Mouse (Mus musculus): ENCODE results near the gene Foxn2. TPM values are rescaled to one million over a fixed set of nuclear protein-coding genes. Genes with fewer than 3 reads are reported as not detected.

The Foxn2 gene
- polyA plus RNA-seq, 1 experiment from 2014 or later = 15.0 TPM

GRCm38 (mm10) chr17:88491366-88492106 is 51.0 kb downstream of the Foxn2 start:
- Histone ChIP-seq H3K36me3 (ENCODE audit: control insufficient read depth, insufficient read depth, low read length) (peaks cover 6% of the 10 kb centered on the region; the same call in 1 of the 2 replicates), H3K27ac (ENCODE audit: low read depth, low read length) (no peak overlapping the region), H3K27me3 (replicated peaks; ENCODE audit: control insufficient read depth, insufficient read depth, low read length) (no peaks in the 10 kb centered on the region), H3K9ac (ENCODE audit: low read depth, low read length) (no peak overlapping the region), H3K9me3 (ENCODE audit: control insufficient read depth, low read length) (no peaks in the 10 kb centered on the region), H3K4me1 (replicated peaks; ENCODE audit: control insufficient read depth, insufficient read depth, low read length) (no peaks in the 10 kb centered on the region), H3K4me2 (no peak overlapping the region), H3K4me3 (ENCODE audit: low read depth, low read length) (no peak overlapping the region)
- ATAC-seq (replicated peaks; ENCODE audit: low FRiP score) = no peak
- peak; percentile 6 for DNase-seq (ENCODE audit: low spot score)
- 93% methylated on average over 13 of the region's 13 CpGs for WGBS

GRCm38 (mm10) chr17:88492107-88492460 is 51.6 kb downstream of the Foxn2 start:
- no peak overlapping the region for H3K9ac ChIP-seq (ENCODE audit: low read depth, low read length)
- WGBS = 89% methylated on average over 5 of the region's 5 CpGs

GRCm38 (mm10) chr17:88493551-88493950 is 53.0 kb downstream of the Foxn2 start:
- Histone ChIP-seq H3K36me3 (ENCODE audit: control insufficient read depth, insufficient read depth, low read length) (peaks cover 5% of the 10 kb centered on the region; the same call in 1 of the 2 replicates), H3K4me3 (ENCODE audit: low read depth, low read length) (no peak overlapping the region), H3K9me3 (ENCODE audit: control insufficient read depth, low read length) (no peaks in the 10 kb centered on the region), H3K27ac (ENCODE audit: low read depth, low read length) (no peak overlapping the region), H3K4me2 (no peak overlapping the region), H3K27me3 (replicated peaks; ENCODE audit: control insufficient read depth, insufficient read depth, low read length) (no peaks in the 10 kb centered on the region), H3K4me1 (replicated peaks; ENCODE audit: control insufficient read depth, insufficient read depth, low read length) (no peaks in the 10 kb centered on the region), H3K9ac (ENCODE audit: low read depth, low read length) (no peak overlapping the region)
- WGBS = 86% methylated on average over 9 of the region's 9 CpGs
- DNase-seq (ENCODE audit: low spot score) (peak; percentile 12), ATAC-seq (replicated peaks; ENCODE audit: low FRiP score) (no peak)

More at GRCm38 (mm10) chr17:88492107-88492460, 51.6 kb downstream of the Foxn2 start:
- H3K9me3 ChIP-seq (ENCODE audit: control insufficient read depth, low read length) = no peaks in the 10 kb centered on the region
- H3K36me3 ChIP-seq (ENCODE audit: control insufficient read depth, insufficient read depth, low read length) = peaks cover 3% of the 10 kb centered on the region; the same call in 1 of the 2 replicates
- DNase-seq (ENCODE audit: low spot score) (peak; percentile 25), ATAC-seq (replicated peaks; ENCODE audit: low FRiP score) (no peak)
- H3K4me2 ChIP-seq = no peak overlapping the region
- H3K27me3 ChIP-seq (replicated peaks; ENCODE audit: control insufficient read depth, insufficient read depth, low read length) = no peaks in the 10 kb centered on the region
- H3K4me3 ChIP-seq (ENCODE audit: low read depth, low read length) = no peak overlapping the region
- no peak overlapping the region for H3K27ac ChIP-seq (ENCODE audit: low read depth, low read length)
- no peaks in the 10 kb centered on the region for H3K4me1 ChIP-seq (replicated peaks; ENCODE audit: control insufficient read depth, insufficient read depth, low read length)

- Histone ChIP-seq H3K27me3 (replicated peaks; ENCODE audit: control insufficient read depth, insufficient read depth, low read length) (no peaks in the 10 kb centered on the region), H3K9ac (ENCODE audit: low read depth, low read length) (no peak overlapping the region), H3K27ac (ENCODE audit: low read depth, low read length) (no peak overlapping the region), H3K4me3 (ENCODE audit: low read depth, low read length) (no peak overlapping the region), H3K9me3 (ENCODE audit: control insufficient read depth, low read length) (no peaks in the 10 kb centered on the region), H3K36me3 (ENCODE audit: control insufficient read depth, insufficient read depth, low read length) (peaks cover 5% of the 10 kb centered on the region; the same call in 1 of the 2 replicates), H3K4me2 (no peak overlapping the region), H3K4me1 (replicated peaks; ENCODE audit: control insufficient read depth, insufficient read depth, low read length) (no peaks in the 10 kb centered on the region)
- DNase-seq (ENCODE audit: low spot score) (peak; percentile 14), ATAC-seq (replicated peaks; ENCODE audit: low FRiP score) (no peak)
- 83% methylated on average over 14 of the region's 14 CpGs for WGBS
These were observed 53.7 kb downstream of the Foxn2 start for GRCm38 (mm10) chr17:88494121-88494771.

GRCm38 (mm10) chr17:88494772-88495132 is 54.2 kb downstream of the Foxn2 start:
- H3K9ac ChIP-seq (ENCODE audit: low read depth, low read length) = no peak overlapping the region
- ATAC-seq (replicated peaks; ENCODE audit: low FRiP score) (no peak), DNase-seq (ENCODE audit: low spot score) (peak; percentile 24)
- peaks cover 5% of the 10 kb centered on the region; the same call in 1 of the 2 replicates for H3K36me3 ChIP-seq (ENCODE audit: control insufficient read depth, insufficient read depth, low read length)
- no peak overlapping the region for H3K27ac ChIP-seq (ENCODE audit: low read depth, low read length)
- no peak overlapping the region for H3K4me2 ChIP-seq
- WGBS = 90% methylated on average over 10 of the region's 10 CpGs
- H3K4me1 ChIP-seq (replicated peaks; ENCODE audit: control insufficient read depth, insufficient read depth, low read length) = no peaks in the 10 kb centered on the region
- H3K9me3 ChIP-seq (ENCODE audit: control insufficient read depth, low read length) = no peaks in the 10 kb centered on the region
- H3K4me3 ChIP-seq (ENCODE audit: low read depth, low read length) = no peak overlapping the region
- no peaks in the 10 kb centered on the region for H3K27me3 ChIP-seq (replicated peaks; ENCODE audit: control insufficient read depth, insufficient read depth, low read length)

GRCm38 (mm10) chr17:88498090-88498682 is 57.7 kb downstream of the Foxn2 start:
- peak; percentile 15 for DNase-seq (ENCODE audit: low spot score)
- H3K27ac ChIP-seq (ENCODE audit: low read depth, low read length) = no peak overlapping the region
- H3K4me1 ChIP-seq (replicated peaks; ENCODE audit: control insufficient read depth, insufficient read depth, low read length) = no peaks in the 10 kb centered on the region
- H3K9ac ChIP-seq (ENCODE audit: low read depth, low read length) = no peak overlapping the region
- no peak overlapping the region for H3K4me2 ChIP-seq
- H3K36me3 ChIP-seq (ENCODE audit: control insufficient read depth, insufficient read depth, low read length) = peaks cover 5% of the 10 kb centered on the region; the same call in 1 of the 2 replicates
- no peak for ATAC-seq (replicated peaks; ENCODE audit: low FRiP score)
- WGBS = 80% methylated on average over 5 of the region's 5 CpGs
- no peaks in the 10 kb centered on the region for H3K9me3 ChIP-seq (ENCODE audit: control insufficient read depth, low read length)
- H3K27me3 ChIP-seq (replicated peaks; ENCODE audit: control insufficient read depth, insufficient read depth, low read length) = no peaks in the 10 kb centered on the region
- H3K4me3 ChIP-seq (ENCODE audit: low read depth, low read length) = no peak overlapping the region

GRCm38 (mm10) chr17:88504056-88504455 is 63.5 kb downstream of the Foxn2 start:
- DNase-seq (ENCODE audit: low spot score) = no peak
- no peak overlapping the region for H3K9ac ChIP-seq (ENCODE audit: low read depth, low read length)

GRCm38 (mm10) chr17:88505275-88505723 is 64.8 kb downstream of the Foxn2 start:
- DNase-seq (ENCODE audit: low spot score) (no peak), ATAC-seq (replicated peaks; ENCODE audit: low FRiP score) (no peak)
- no peak overlapping the region for H3K4me2 ChIP-seq
- H3K9ac ChIP-seq (ENCODE audit: low read depth, low read length) = no peak overlapping the region
- H3K4me1 ChIP-seq (replicated peaks; ENCODE audit: control insufficient read depth, insufficient read depth, low read length) = peaks cover 3% of the 10 kb centered on the region
- 45% methylated on average over 10 of the region's 10 CpGs for WGBS
- H3K27ac ChIP-seq (ENCODE audit: low read depth, low read length) = no peak overlapping the region
- H3K9me3 ChIP-seq (ENCODE audit: control insufficient read depth, low read length) = no peaks in the 10 kb centered on the region
- H3K27me3 ChIP-seq (replicated peaks; ENCODE audit: control insufficient read depth, insufficient read depth, low read length) = no peaks in the 10 kb centered on the region
- H3K4me3 ChIP-seq (ENCODE audit: low read depth, low read length) = no peak overlapping the region
- no peaks in the 10 kb centered on the region for H3K36me3 ChIP-seq (ENCODE audit: control insufficient read depth, insufficient read depth, low read length)

More at GRCm38 (mm10) chr17:88504056-88504455, 63.5 kb downstream of the Foxn2 start:
- 89% methylated on average over 13 of the region's 13 CpGs for WGBS
- ATAC-seq (replicated peaks; ENCODE audit: low FRiP score) = no peak
- Histone ChIP-seq H3K9me3 (ENCODE audit: control insufficient read depth, low read length) (no peaks in the 10 kb centered on the region), H3K4me3 (ENCODE audit: low read depth, low read length) (no peak overlapping the region), H3K4me2 (no peak overlapping the region), H3K4me1 (replicated peaks; ENCODE audit: control insufficient read depth, insufficient read depth, low read length) (peaks cover 3% of the 10 kb centered on the region), H3K27me3 (replicated peaks; ENCODE audit: control insufficient read depth, insufficient read depth, low read length) (no peaks in the 10 kb centered on the region), H3K27ac (ENCODE audit: low read depth, low read length) (no peak overlapping the region), H3K36me3 (ENCODE audit: control insufficient read depth, insufficient read depth, low read length) (peaks cover 3% of the 10 kb centered on the region; the same call in 1 of the 2 replicates)
